Mouse (Mus musculus) neural tube, embryonic 11.5 days (tissue): ENCODE data around the gene Trmt61a. TPM values are rescaled to one million over a fixed set of nuclear protein-coding genes. Genes with fewer than 3 reads are reported as not detected.

Experiments used
- ATAC-seq: fragments of 200-750 bp; cut with Nextera tagmentation; 2 replicates; pipeline ENCODE4 v1.8.0; 2017; ENCODE audit warnings: moderate number of reproducible peaks, mild to moderate bottlenecking, moderate TSS enrichment, moderate library complexity; ENCODE audit not compliant: insufficient read depth, low FRiP score, low TSS enrichment
- DNase-seq: peaks from one replicate; pipeline ENCODE4 v3.0.0-alpha.2; 2015; ENCODE audit warnings: low spot score
- H3K27ac ChIP-seq: fragments of 300-500 bp; sonication (generic); 2 replicates; pipeline ENCODE4 v1.5.1; 2014; ENCODE audit warnings: low read depth, mild to moderate bottlenecking, low read length
- H3K27me3 ChIP-seq: fragments of 300-500 bp; sonication (generic); 2 replicates; pipeline ENCODE4 v1.6.1; 2014; ENCODE audit warnings: mild to moderate bottlenecking, low read length, mixed read lengths; ENCODE audit not compliant: control insufficient read depth, insufficient read depth
- H3K36me3 ChIP-seq: fragments of 300-500 bp; sonication (generic); 2 replicates; pipeline ENCODE4 v1.6.1; 2014; ENCODE audit warnings: mild to moderate bottlenecking, low read length, moderate library complexity, mixed read lengths; ENCODE audit not compliant: control insufficient read depth, insufficient read depth
- H3K4me1 ChIP-seq: fragments of 300-500 bp; sonication (generic); 2 replicates; pipeline ENCODE4 v1.6.1; 2014; ENCODE audit warnings: low read length, mixed read lengths; ENCODE audit not compliant: control insufficient read depth, insufficient read depth
- H3K4me2 ChIP-seq: fragments of 300-500 bp; sonication (generic); 2 replicates; pipeline ENCODE4 v1.6.1; 2014; ENCODE audit warnings: low read depth, mild to moderate bottlenecking, moderate library complexity
- H3K4me3 ChIP-seq: fragments of 300-500 bp; sonication (generic); 2 replicates; pipeline ENCODE4 v1.5.1; 2014; ENCODE audit warnings: low read depth, low read length
- H3K9ac ChIP-seq: fragments of 300-500 bp; sonication (generic); 2 replicates; pipeline ENCODE4 v1.6.1; 2014; ENCODE audit warnings: mild to moderate bottlenecking, low read length
- H3K9me3 ChIP-seq: fragments of 300-500 bp; sonication (generic); 2 replicates; pipeline ENCODE4 v1.6.1; 2016; ENCODE audit warnings: low read length; ENCODE audit not compliant: control insufficient read depth
- WGBS: fragments of 180-500 bp; shearing (Covaris S2); extraction: QIAGEN DNeasy Blood & Tissue Kit; methylation state at CpG from one replicate; pipeline ENCODE4 v1.1.7; 2014; 5-methylcytosine and 5-hydroxymethylcytosine counted together
- polyA plus RNA-seq: library from polyadenylated mRNA; unstranded; fragments of >200 nt; fragmentation: Nextera tagmentation; extraction: Ambion mirVana; gene quantifications from 2 replicates; pipeline ENCODE4 v1.2.1, GENCODE M21; 2014

Gene Trmt61a
- polyA plus RNA-seq, 1 experiment from 2014 or later = 6.6 TPM

DNA sequence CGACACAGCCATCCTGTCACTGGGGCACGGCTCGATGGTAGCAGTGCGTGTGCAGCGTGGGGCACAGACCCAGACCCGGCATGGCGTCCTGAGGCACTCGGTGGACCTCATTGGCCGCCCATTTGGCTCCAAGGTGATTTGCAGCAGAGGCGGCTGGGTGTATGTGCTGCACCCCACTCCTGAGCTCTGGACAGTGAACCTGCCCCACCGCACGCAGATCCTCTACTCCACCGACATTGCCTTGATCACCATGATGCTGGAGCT is 697 bp downstream of the Trmt61a start:
- Histone ChIP-seq H3K9ac (peak overlapping the region; percentile 78), H3K9me3 (no peaks in the 10 kb centered on the region), H3K27me3 (peaks cover 4% of the 10 kb centered on the region), H3K4me3 (peak overlapping the region; percentile 93), H3K27ac (no peak overlapping the region), H3K4me1 (peaks cover 16% of the 10 kb centered on the region), H3K4me2 (peak overlapping the region; percentile 93), H3K36me3 (peaks cover 3% of the 10 kb centered on the region)
- no peak for DNase-seq
- 11% methylated on average over 13 of the region's 13 CpGs for WGBS
- ATAC-seq = 0 out of 2 replicates have a peak, but pooled peaks have one; percentile 8

- H3K36me3 ChIP-seq = peaks cover 3% of the 10 kb centered on the region
- H3K4me1 ChIP-seq = peaks cover 16% of the 10 kb centered on the region
- no peak for ATAC-seq
- peak overlapping the region; percentile 78 for H3K9ac ChIP-seq
- H3K4me3 ChIP-seq = peak overlapping the region; percentile 93
- H3K27me3 ChIP-seq = peaks cover 2% of the 10 kb centered on the region
- 59% methylated on average over 7 of the region's 7 CpGs for WGBS
- no peak for DNase-seq
- no peaks in the 10 kb centered on the region for H3K9me3 ChIP-seq
- H3K27ac ChIP-seq = no peak overlapping the region
- H3K4me2 ChIP-seq = peak overlapping the region; percentile 93
Measured at GRCm38 (mm10) chr12:111678997-111679396, 1.1 kb downstream of the Trmt61a start.

GRCm38 (mm10) chr12:111680661-111681060 is 2.8 kb downstream of the Trmt61a start:
- 95% methylated on average over 13 of the region's 13 CpGs for WGBS
- peaks cover 16% of the 10 kb centered on the region for H3K4me1 ChIP-seq

DNA sequence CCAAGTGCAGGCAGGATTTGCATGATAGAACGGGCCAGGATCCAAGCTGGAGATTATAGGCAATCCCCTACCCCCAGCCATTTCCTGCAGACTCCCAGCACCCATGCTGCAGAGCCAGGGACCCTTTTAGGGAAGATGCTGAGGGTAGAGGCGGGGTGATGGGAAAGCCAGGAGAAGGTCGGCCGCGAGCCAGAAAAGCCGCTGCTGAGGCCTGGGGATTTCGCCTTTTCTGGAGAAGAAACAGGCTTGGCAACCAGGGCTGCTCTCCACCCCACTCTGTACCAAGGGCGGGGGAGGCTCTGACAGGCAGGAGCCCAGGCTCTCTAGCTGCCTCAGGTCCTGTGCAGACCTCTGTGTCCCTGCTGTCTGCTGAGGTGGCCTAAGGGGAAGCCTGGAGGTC is 3.4 kb downstream of the Trmt61a start:
- DNase-seq (no peak), ATAC-seq (no peak)
- Histone ChIP-seq H3K27me3 (no peaks in the 10 kb centered on the region), H3K27ac (no peak overlapping the region), H3K4me2 (no peak overlapping the region), H3K9me3 (no peaks in the 10 kb centered on the region), H3K9ac (no peak overlapping the region), H3K4me3 (no peak overlapping the region), H3K4me1 (peaks cover 16% of the 10 kb centered on the region), H3K36me3 (peaks cover 3% of the 10 kb centered on the region)
- WGBS = 95% methylated on average over 8 of the region's 8 CpGs

More at GRCm38 (mm10) chr12:111680661-111681060, 2.8 kb downstream of the Trmt61a start:
- DNase-seq (no peak), ATAC-seq (no peak)
- H3K27ac ChIP-seq = no peak overlapping the region
- no peak overlapping the region for H3K4me3 ChIP-seq
- no peaks in the 10 kb centered on the region for H3K27me3 ChIP-seq
- H3K4me2 ChIP-seq = no peak overlapping the region
- H3K36me3 ChIP-seq = peaks cover 3% of the 10 kb centered on the region
- H3K9ac ChIP-seq = no peak overlapping the region
- H3K9me3 ChIP-seq = no peaks in the 10 kb centered on the region

DNA sequence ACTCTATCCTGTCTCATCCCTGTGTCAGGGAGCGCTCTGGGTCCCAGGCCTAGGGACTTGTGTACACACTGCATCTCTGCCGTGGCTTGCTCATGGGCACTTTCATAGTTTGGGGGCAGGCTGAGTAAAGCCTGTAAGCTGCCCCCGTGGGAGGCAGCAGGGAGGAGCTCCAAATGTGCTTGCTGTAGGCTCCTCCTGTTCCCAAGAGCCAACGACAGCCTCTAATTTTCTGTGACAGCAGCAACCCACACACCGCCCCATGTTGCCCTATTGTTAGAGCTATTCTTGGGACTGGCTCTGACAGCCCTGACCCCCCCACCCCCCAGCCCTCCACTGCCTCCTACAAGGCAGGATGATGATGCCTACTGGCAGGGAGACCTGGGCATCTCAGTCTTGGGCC is 4.1 kb downstream of the Trmt61a start:
- H3K4me1 ChIP-seq = peaks cover 18% of the 10 kb centered on the region
- no peak overlapping the region for H3K4me3 ChIP-seq
- 87% methylated on average over 5 of the region's 5 CpGs for WGBS
- no peaks in the 10 kb centered on the region for H3K27me3 ChIP-seq
- H3K9me3 ChIP-seq = no peaks in the 10 kb centered on the region
- peaks cover 3% of the 10 kb centered on the region for H3K36me3 ChIP-seq
- H3K27ac ChIP-seq = no peak overlapping the region
- DNase-seq (no peak), ATAC-seq (no peak)
- no peak overlapping the region for H3K4me2 ChIP-seq
- H3K9ac ChIP-seq = no peak overlapping the region

- DNase-seq (no peak), ATAC-seq (no peak)
- 79% methylated on average over 3 of the region's 5 CpGs for WGBS
- no peaks in the 10 kb centered on the region for H3K9me3 ChIP-seq
- no peaks in the 10 kb centered on the region for H3K27me3 ChIP-seq
- H3K36me3 ChIP-seq = peaks cover 3% of the 10 kb centered on the region
- no peak overlapping the region for H3K27ac ChIP-seq
- H3K4me3 ChIP-seq = no peak overlapping the region
- H3K4me1 ChIP-seq = peaks cover 17% of the 10 kb centered on the region
- H3K9ac ChIP-seq = no peak overlapping the region
- H3K4me2 ChIP-seq = no peak overlapping the region
Measured at GRCm38 (mm10) chr12:111682806-111683205, 4.9 kb downstream of the Trmt61a start.

- no peak for DNase-seq
- Histone ChIP-seq H3K9ac (no peak overlapping the region), H3K36me3 (peaks cover 3% of the 10 kb centered on the region), H3K4me1 (peaks cover 19% of the 10 kb centered on the region), H3K4me2 (no peak overlapping the region), H3K4me3 (no peak overlapping the region), H3K27ac (no peak overlapping the region), H3K27me3 (no peaks in the 10 kb centered on the region), H3K9me3 (no peaks in the 10 kb centered on the region)
- no peak for ATAC-seq
- WGBS = 85% methylated on average over 4 of the region's 4 CpGs
Measured at GRCm38 (mm10) chr12:111686390-111686789, 8.5 kb downstream of the Trmt61a start.

GRCm38 (mm10) chr12:111687350-111688068 is 9.6 kb downstream of the Trmt61a start:
- peaks cover 29% of the 10 kb centered on the region for H3K4me1 ChIP-seq
- no peak for DNase-seq
- H3K9me3 ChIP-seq = no peaks in the 10 kb centered on the region
- H3K36me3 ChIP-seq = peaks cover 2% of the 10 kb centered on the region
- no peak overlapping the region for H3K4me3 ChIP-seq
- WGBS = 35% methylated on average over 14 of the region's 14 CpGs
- no peaks in the 10 kb centered on the region for H3K27me3 ChIP-seq
- H3K4me2 ChIP-seq = no peak overlapping the region
- H3K27ac ChIP-seq = peak overlapping the region; percentile 30; the same call in 1 of the 2 replicates
- H3K9ac ChIP-seq = peak overlapping the region; percentile 44
- ATAC-seq = no peak

DNA sequence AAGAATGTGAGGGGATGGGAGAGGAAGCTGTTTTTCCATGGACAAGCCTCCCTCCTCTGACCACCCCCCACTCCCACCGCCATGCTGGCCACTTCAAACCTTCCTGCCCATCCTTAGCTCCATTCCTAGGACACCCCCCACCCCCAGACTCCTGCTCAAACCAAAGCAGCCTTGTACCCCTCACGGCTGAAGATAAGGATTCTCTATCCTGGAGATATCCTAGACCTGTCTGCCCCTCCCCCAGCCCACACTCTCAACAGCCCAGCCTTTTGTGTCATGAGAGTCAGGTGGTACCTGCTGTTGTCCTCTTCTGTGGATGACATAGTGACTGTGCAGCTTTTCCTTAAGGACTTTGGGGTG is 10.1 kb downstream of the Trmt61a start:
- no peaks in the 10 kb centered on the region for H3K27me3 ChIP-seq
- no peaks in the 10 kb centered on the region for H3K36me3 ChIP-seq
- WGBS = 41% methylated on average over 2 of the region's 2 CpGs
- no peaks in the 10 kb centered on the region for H3K9me3 ChIP-seq
- no peak for DNase-seq
- no peak for ATAC-seq
- H3K4me2 ChIP-seq = no peak overlapping the region
- H3K4me3 ChIP-seq = no peak overlapping the region
- H3K27ac ChIP-seq = peak overlapping the region; percentile 30; the same call in 1 of the 2 replicates
- peaks cover 35% of the 10 kb centered on the region for H3K4me1 ChIP-seq
- H3K9ac ChIP-seq = no peak overlapping the region
